Mouse (Mus musculus) lung, embryonic 16.5 days (tissue): ENCODE data around the gene Ptprcap. TPM values are rescaled to one million over a fixed set of nuclear protein-coding genes. Genes with fewer than 3 reads are reported as not detected.
A peak's percentile ranks its signal among the peaks of the same experiment; 100 is the strongest.

Source experiments
- ATAC-seq: fragments of 200-750 bp; cut with Nextera tagmentation; 2 replicates; pipeline ENCODE4 v1.8.0; 2017; ENCODE audit warnings: low read depth, mild to moderate bottlenecking, moderate library complexity
- H3K27ac ChIP-seq: fragments of 300-500 bp; sonication (generic); 2 replicates; pipeline ENCODE4 v1.5.1; 2014; ENCODE audit warnings: mild to moderate bottlenecking, control low read depth, low read length
- H3K27me3 ChIP-seq: fragments of 300-500 bp; sonication (generic); 2 replicates; pipeline ENCODE4 v1.6.1; 2014; ENCODE audit warnings: low read depth, low read length, mixed read lengths; ENCODE audit not compliant: control insufficient read depth, insufficient read depth
- H3K36me3 ChIP-seq: fragments of 300-500 bp; sonication (generic); 2 replicates; pipeline ENCODE4 v1.6.1; 2014; ENCODE audit warnings: low read length; ENCODE audit not compliant: control insufficient read depth, insufficient read depth
- H3K4me1 ChIP-seq: fragments of 300-500 bp; sonication (generic); replicated peaks from 2 replicates; pipeline ENCODE4 v1.6.1; 2014; ENCODE audit warnings: low read length, mixed read lengths; ENCODE audit not compliant: control insufficient read depth, insufficient read depth
- H3K4me2 ChIP-seq: fragments of 300-500 bp; sonication (generic); 2 replicates; pipeline ENCODE4 v1.6.1; 2014; ENCODE audit warnings: low read depth, low read length, control low read depth
- H3K4me3 ChIP-seq: fragments of 300-500 bp; sonication (generic); 2 replicates; pipeline ENCODE4 v1.5.1; 2014; ENCODE audit warnings: mild to moderate bottlenecking, low read length, control low read depth
- H3K9ac ChIP-seq: fragments of 300-500 bp; sonication (generic); 2 replicates; pipeline ENCODE4 v1.6.1; 2014; ENCODE audit warnings: low read length, control low read depth
- H3K9me3 ChIP-seq: fragments of 300-500 bp; sonication (generic); 2 replicates; pipeline ENCODE4 v1.6.1; 2016; ENCODE audit warnings: low read length; ENCODE audit not compliant: control insufficient read depth
- WGBS: fragments of 180-500 bp; shearing (Covaris S2); extraction: QIAGEN DNeasy Blood & Tissue Kit; methylation state at CpG from one replicate; pipeline ENCODE4 v1.1.7; 2014; 5-methylcytosine and 5-hydroxymethylcytosine counted together
- polyA plus RNA-seq: library from polyadenylated mRNA; unstranded; fragments of >200 nt; fragmentation: Nextera tagmentation; extraction: Ambion mirVana; gene quantifications from 2 replicates; pipeline ENCODE4 v1.2.1, GENCODE M21; 2015

Gene Ptprcap
- polyA plus RNA-seq, 1 experiment from 2014 or later, result 4.6 TPM

GRCm38 (mm10) chr19:4149283-4149682, 4.1 kb upstream of the Ptprcap start:
- H3K27ac ChIP-seq, result no peak overlapping the region
- ATAC-seq, result no peak
- H3K36me3 ChIP-seq, result peaks cover 17% of the 10 kb centered on the region
- peak overlapping the region; percentile 84 for H3K4me3 ChIP-seq
- WGBS, result 82% methylated on average over 11 of the region's 11 CpGs
- H3K4me1 ChIP-seq, result peaks cover 16% of the 10 kb centered on the region
- peak overlapping the region; percentile 80 for H3K4me2 ChIP-seq
- peak overlapping the region; percentile 95 for H3K9ac ChIP-seq
- no peaks in the 10 kb centered on the region for H3K9me3 ChIP-seq
- H3K27me3 ChIP-seq, result no peaks in the 10 kb centered on the region

- Histone ChIP-seq H3K27me3 (no peaks in the 10 kb centered on the region), H3K4me3 (no peak overlapping the region), H3K9ac (peak overlapping the region; percentile 95; the same call in 1 of the 2 replicates), H3K4me2 (peak overlapping the region; percentile 80; the same call in 1 of the 2 replicates), H3K36me3 (peaks cover 17% of the 10 kb centered on the region), H3K27ac (no peak overlapping the region), H3K9me3 (no peaks in the 10 kb centered on the region), H3K4me1 (peaks cover 16% of the 10 kb centered on the region)
- WGBS, result 92% methylated on average over 17 of the region's 17 CpGs
- no peak for ATAC-seq
Observed at GRCm38 (mm10) chr19:4149764-4150461, 3.5 kb upstream of the Ptprcap start.

GRCm38 (mm10) chr19:4150567-4151487, 2.6 kb upstream of the Ptprcap start:
- Histone ChIP-seq H3K27ac (no peak overlapping the region), H3K27me3 (no peaks in the 10 kb centered on the region), H3K4me2 (no peak overlapping the region), H3K9ac (no peak overlapping the region), H3K4me3 (no peak overlapping the region), H3K36me3 (peaks cover 17% of the 10 kb centered on the region), H3K4me1 (peaks cover 16% of the 10 kb centered on the region), H3K9me3 (no peaks in the 10 kb centered on the region)
- ATAC-seq, result no peak
- WGBS, result 89% methylated on average over 22 of the region's 22 CpGs

- no peak overlapping the region for H3K4me2 ChIP-seq
- H3K36me3 ChIP-seq, result peaks cover 19% of the 10 kb centered on the region
- WGBS, result 72% methylated on average over 5 of the region's 5 CpGs
- no peaks in the 10 kb centered on the region for H3K27me3 ChIP-seq
- ATAC-seq, result no peak
- H3K4me3 ChIP-seq, result no peak overlapping the region
- peaks cover 16% of the 10 kb centered on the region for H3K4me1 ChIP-seq
- no peak overlapping the region for H3K27ac ChIP-seq
- no peaks in the 10 kb centered on the region for H3K9me3 ChIP-seq
- no peak overlapping the region for H3K9ac ChIP-seq
Observed at GRCm38 (mm10) chr19:4151488-4151860, 1.9 kb upstream of the Ptprcap start.

- peaks cover 16% of the 10 kb centered on the region for H3K4me1 ChIP-seq
- peaks cover 21% of the 10 kb centered on the region for H3K36me3 ChIP-seq
- no peaks in the 10 kb centered on the region for H3K9me3 ChIP-seq
- no peak for ATAC-seq
- 85% methylated on average over 5 of the region's 5 CpGs for WGBS
- H3K27ac ChIP-seq, result no peak overlapping the region
- H3K9ac ChIP-seq, result no peak overlapping the region
- no peak overlapping the region for H3K4me3 ChIP-seq
- no peaks in the 10 kb centered on the region for H3K27me3 ChIP-seq
- H3K4me2 ChIP-seq, result no peak overlapping the region
Observed at GRCm38 (mm10) chr19:4151898-4152297, 1.5 kb upstream of the Ptprcap start.

- WGBS, result 82% methylated on average over 8 of the region's 8 CpGs
- Histone ChIP-seq H3K4me1 (peaks cover 16% of the 10 kb centered on the region), H3K9ac (no peak overlapping the region), H3K4me3 (no peak overlapping the region), H3K27ac (no peak overlapping the region), H3K36me3 (peaks cover 27% of the 10 kb centered on the region), H3K4me2 (no peak overlapping the region), H3K27me3 (no peaks in the 10 kb centered on the region), H3K9me3 (no peaks in the 10 kb centered on the region)
- ATAC-seq, result no peak
Observed at GRCm38 (mm10) chr19:4152445-4153231, 766 bp upstream of the Ptprcap start.

GRCm38 (mm10) chr19:4154437-4155222, 1.2 kb downstream of the Ptprcap start:
- Histone ChIP-seq H3K9me3 (no peaks in the 10 kb centered on the region), H3K4me2 (no peak overlapping the region), H3K4me1 (peaks cover 4% of the 10 kb centered on the region), H3K27me3 (no peaks in the 10 kb centered on the region), H3K27ac (no peak overlapping the region), H3K36me3 (peaks cover 37% of the 10 kb centered on the region), H3K4me3 (no peak overlapping the region), H3K9ac (no peak overlapping the region)
- ATAC-seq, result no peak
- 67% methylated on average over 13 of the region's 13 CpGs for WGBS

GRCm38 (mm10) chr19:4155223-4156072, 2.0 kb downstream of the Ptprcap start:
- Histone ChIP-seq H3K9me3 (no peaks in the 10 kb centered on the region), H3K9ac (no peak overlapping the region), H3K4me1 (no peaks in the 10 kb centered on the region), H3K4me3 (no peak overlapping the region), H3K27me3 (no peaks in the 10 kb centered on the region), H3K27ac (no peak overlapping the region), H3K36me3 (peaks cover 33% of the 10 kb centered on the region), H3K4me2 (no peak overlapping the region)
- WGBS, result 80% methylated on average over 6 of the region's 6 CpGs
- no peak; the same call in 1 of the 2 replicates for ATAC-seq
